Mouse (Mus musculus) testis, adult 2 months (tissue): ENCODE measurements at regions not wholly inside any gene's neighbourhood (a gene's known extent, or its start where the extent isn't known, plus 50 kb on each side); places are given as distances from the start of the nearest gene placed in this dataset.

Experiments
- CTCF ChIP-seq: fragments of 200-500 bp; IDR thresholded peaks from 2 replicates; pipeline ENCODE4 v1.5.1; 2012; ENCODE audit warnings: low read depth, mild to moderate bottlenecking, inconsistent platforms, low read length, moderate library complexity; ENCODE audit not compliant: control insufficient read depth, insufficient read depth, insufficient replicate concordance
- POLR2A ChIP-seq: fragments of 200-500 bp; IDR thresholded peaks from 2 replicates; pipeline ENCODE4 v1.6.1; 2012; ENCODE audit warnings: low read depth, mild to moderate bottlenecking, inconsistent platforms, low read length, moderate library complexity; ENCODE audit not compliant: control insufficient read depth

GRCm38 (mm10) chr16:39132459-39132858 lies 240.0 kb downstream of the Igsf11 start:
- TF ChIP-seq POLR2A: no peak
- no peak for TF ChIP-seq CTCF
